Mouse (Mus musculus) testis, postnatal 14 days (tissue): ENCODE measurements around the gene Acot6.

Experiments used
- DNase-seq: peaks from one replicate; pipeline ENCODE4 v3.0.0; 2021; ENCODE audit warnings: low spot score

Gene Acot6

DNA sequence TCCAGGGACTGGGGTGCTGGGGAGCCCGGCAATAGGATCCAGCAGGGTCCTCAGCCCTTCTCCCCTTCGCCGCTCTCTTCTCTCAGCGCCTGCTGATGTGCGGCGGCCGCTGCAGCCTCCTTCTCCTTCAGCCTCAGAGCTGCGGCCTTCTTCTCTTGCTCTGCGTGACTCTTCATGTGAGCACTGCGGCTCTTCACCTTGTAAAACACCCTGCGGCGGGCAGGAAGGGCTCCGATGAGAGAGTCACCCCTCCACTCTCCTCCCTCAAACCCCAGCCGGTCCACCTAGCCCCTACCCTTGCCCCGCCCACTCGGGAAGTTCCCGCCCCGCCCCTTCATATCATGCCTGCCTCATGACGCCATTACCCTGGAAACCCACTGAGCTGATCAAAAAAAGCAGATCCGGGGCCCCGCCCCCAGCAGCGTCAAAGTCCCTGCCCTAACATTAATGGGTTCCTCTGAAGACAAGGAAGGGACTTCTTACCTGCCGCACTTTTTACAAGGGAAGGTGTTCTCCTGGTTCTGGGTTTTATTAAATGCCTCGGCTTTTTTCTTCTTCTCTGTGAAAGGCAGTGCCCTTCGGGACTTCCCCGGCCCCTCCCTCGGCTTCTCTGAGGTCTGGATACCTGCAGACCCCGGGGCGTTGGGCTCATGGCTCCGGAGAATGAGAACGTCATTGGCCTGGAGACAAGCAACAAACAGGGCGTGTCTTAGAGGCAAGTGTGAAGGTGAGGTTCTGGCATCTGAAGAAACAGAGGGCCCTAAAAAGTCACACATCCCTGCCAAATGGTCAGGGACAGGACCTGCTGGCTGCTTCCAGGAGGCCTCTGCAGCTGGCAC lies 52.1 kb downstream of the Acot6 start:
- DNase-seq: no peak

DNA sequence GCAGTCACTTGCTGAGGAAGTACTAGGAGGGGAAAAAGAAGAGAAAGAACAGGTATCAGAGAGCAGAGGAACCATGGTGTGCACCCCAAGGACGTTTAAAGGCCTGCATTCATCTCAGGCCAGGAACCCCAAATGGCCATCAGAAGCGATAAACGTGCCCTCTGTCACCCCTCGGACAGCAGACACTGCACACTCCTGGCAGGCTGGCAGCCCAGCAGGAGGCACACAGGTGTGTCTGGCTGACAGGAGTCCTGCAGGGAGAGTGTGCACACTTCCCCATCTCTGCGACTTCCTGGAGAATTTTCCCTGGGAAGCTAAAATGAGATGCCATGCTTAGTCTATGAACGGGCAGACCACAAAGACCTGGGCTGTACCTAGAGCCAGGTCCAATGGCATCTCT lies 53.0 kb downstream of the Acot6 start:
- DNase-seq: no peak

DNA sequence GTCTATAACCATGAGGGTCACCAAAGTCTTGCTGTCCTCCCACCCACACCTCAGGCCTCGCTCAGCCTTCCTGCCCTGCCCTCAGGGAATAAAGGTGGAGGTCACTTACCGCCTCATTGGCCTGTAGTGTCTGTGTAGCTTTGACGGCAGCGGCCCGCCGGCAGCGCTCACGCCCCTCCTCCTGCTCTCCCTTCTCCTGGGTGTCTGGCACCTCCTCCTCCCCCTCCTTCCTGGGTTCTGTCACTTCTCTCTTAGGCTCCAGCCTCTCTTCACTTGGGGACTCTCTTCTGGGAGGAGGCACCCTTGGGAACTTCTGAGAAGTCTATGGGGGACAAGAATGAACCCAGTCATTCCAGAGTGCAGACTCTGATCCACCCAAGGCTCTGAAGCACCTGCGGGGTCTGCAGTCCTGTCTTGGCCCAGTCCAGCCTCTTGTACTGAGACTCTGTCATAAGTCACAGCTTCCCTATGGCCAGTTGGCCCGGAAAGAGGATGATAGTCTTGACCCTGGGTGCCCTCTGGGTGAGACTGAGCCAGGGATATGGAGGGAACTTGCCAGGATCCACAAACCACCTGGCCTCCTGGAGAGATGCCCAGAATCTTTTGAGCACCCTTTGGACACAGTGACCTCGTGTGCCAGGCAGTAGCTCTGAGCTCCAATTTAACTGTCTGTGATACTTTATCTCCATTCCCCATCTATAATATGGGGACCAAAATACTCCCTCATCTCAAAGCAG lies 54.5 kb downstream of the Acot6 start:
- DNase-seq: peak; percentile 72

DNA sequence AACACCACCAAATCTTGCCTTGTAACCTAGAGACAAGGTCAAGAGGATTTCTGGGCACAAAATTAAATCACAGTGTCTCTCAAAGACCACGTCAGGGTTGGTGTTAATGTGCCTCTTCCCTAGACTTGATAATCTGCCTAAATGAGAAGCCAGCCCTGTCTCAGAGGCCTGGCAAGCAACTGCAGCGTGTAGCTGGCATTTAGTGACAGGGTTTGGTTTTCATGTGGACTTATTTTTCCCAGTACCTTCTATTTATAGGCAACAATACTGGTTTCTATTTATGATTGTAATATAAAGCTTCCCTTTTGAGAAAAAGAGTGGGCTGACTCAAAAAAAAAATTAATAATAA lies 55.0 kb downstream of the Acot6 start:
- no peak for DNase-seq

DNA sequence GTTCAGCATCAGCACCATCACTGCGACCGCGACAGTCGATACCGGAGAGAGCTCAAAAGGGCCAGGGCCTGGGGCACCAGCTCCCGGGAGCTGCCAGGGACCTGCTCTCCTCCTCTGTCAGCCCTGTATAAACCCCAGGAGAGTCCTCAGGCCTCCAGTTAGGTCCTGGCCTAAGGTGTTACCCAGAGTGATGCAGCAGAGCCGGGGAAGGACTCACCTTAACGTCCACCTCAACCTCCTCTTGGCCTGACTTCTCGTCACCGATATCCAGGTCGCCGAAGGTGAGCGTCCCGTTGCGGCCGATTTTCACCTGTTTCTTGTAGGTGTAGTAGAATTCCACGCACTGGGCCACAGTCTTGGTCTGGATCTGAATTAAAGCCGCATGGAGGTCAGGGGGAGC lies 55.8 kb downstream of the Acot6 start:
- DNase-seq: no peak

DNA sequence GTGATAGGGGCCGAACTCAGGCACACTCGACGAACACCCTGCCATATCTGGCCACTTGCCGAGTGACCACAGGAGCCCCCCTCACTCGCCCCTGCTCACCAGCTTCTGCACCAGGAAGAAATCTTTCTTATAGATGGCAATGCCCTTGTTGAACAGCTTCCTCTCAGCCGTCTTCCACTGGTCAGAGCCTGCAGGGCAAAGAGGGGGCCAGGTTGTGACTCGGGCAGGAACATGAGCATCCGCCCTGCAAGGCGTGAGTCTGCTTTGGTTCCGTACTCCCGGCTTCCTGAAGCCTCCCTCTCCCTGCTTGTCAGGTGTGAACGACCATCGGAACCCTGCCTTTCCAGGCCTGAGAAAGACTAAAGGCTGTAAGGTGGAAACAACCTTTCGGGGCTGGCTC lies 57.7 kb downstream of the Acot6 start:
- DNase-seq: no peak

DNA sequence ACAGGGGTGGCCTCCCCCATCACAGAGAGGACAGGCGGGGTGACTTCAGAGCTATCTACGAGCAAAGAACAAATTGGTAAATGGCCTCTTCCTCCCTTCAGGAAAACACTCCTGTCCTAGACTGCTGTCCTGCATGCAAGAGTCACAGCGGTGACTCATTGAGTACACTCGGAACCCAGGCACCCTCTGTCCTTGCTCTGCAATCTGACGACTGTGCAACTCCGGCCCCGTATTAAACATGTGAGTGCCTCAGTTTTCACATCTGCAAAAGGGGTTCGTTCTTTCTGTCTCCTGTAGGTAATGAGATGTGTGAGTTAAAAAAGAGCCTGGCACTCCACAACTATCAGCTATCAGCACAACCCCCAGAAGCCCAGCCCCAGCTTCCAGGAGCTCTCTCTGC lies 60.0 kb downstream of the Acot6 start:
- DNase-seq: no peak
